Mouse (Mus musculus) retina, postnatal 7 days (tissue): ENCODE results near the gene Ssbp2.

Experiments used
- DNase-seq: peaks from one replicate; pipeline ENCODE4 v3.0.0-alpha.2; 2012; ENCODE audit warnings: low read depth, low spot score

Gene Ssbp2

DNA sequence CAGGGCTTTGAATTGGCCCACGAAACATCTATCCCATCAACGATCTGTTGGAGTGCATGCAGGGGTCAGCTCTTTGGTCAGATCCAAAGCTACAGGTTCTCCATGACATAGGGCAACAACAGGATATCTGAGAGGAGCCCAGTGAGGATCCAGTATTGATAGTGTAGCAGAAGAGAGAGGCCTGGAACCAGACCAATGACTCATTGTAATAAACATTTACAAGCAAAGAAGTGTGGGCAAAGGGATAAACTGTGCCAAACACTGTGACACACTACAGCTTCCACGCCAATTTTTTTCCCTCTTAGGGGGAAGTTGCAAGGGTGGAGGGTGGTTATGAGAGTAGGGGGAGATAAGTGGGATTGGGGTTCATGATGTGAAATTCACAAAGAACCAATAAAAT lies 264.1 kb downstream of the Ssbp2 start:
- no peak for DNase-seq

GRCm38 (mm10) chr13:91725130-91725529 lies 265.0 kb downstream of the Ssbp2 start:
- DNase-seq, result no peak

DNA sequence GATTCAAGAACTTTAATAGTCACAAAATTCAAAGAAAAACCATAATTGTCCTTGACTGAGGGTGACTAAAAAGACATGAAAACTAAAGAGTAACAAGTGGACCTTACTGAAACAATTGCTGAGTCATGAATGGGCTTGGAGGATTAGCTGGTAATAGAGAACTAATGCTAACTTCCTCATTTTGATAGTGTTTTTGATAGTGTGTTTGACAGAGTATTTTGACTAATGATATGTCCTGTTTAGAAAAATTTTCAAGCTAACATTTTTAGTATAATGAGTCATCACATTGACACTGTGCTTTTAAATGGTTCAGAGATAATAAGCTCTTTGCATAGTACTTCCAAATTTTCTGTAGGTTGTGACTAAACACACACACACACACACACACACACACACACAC lies 267.8 kb downstream of the Ssbp2 start:
- no peak for DNase-seq

- DNase-seq, result no peak
Observed at GRCm38 (mm10) chr13:91737191-91737590, 277.1 kb downstream of the Ssbp2 start.

- DNase-seq, result no peak
Observed at GRCm38 (mm10) chr13:91740851-91741250, 280.8 kb downstream of the Ssbp2 start.

DNA sequence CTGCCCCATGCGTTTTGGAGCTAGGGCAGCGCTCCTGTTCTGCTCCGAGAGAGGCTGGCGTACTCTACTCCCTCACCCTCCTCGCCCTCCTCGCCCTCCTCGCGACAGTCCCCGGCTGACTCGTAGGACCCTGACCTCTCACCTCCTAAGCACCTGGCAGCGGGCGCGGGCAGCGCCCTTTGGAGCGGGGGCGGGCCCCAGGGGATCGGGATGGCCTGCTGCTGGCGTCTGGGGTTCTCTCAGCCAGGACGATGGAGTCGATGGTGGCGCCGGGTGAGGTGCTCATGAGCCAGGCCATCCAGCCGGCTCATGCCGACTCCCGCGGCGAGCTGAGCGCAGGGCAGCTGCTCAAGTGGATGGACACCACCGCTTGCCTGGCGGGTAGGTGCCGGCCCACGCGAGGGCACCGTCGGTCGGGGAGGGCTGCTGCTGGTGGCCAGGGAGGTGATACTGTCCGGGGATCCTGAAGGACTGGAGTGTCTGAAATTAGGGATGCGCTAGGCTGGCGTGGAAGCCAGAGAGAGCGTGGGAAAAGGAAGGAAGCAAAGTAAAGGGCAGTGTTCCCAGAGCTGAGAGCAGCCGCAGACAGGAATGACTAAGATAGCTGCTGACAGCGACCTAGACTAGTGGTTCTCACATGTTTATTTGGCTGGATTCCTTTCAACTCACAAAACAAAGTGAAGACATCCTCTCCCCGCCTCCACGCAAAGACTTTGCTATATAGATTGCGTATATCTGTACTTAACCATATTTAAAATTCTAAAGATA lies 281.4 kb downstream of the Ssbp2 start, which contains the start of gene Acot12:
Gene Acot12, plus strand, starts transcription at position 233 of the 768 bp plus-strand sequence.
- DNase-seq, result peak; percentile 8

GRCm38 (mm10) chr13:91743180-91743579 lies 283.1 kb downstream of the Ssbp2 start:
- no peak for DNase-seq

- no peak for DNase-seq
Observed at GRCm38 (mm10) chr13:91746470-91746869, 286.4 kb downstream of the Ssbp2 start.

GRCm38 (mm10) chr13:91748401-91748800 lies 288.3 kb downstream of the Ssbp2 start:
- DNase-seq, result no peak

DNA sequence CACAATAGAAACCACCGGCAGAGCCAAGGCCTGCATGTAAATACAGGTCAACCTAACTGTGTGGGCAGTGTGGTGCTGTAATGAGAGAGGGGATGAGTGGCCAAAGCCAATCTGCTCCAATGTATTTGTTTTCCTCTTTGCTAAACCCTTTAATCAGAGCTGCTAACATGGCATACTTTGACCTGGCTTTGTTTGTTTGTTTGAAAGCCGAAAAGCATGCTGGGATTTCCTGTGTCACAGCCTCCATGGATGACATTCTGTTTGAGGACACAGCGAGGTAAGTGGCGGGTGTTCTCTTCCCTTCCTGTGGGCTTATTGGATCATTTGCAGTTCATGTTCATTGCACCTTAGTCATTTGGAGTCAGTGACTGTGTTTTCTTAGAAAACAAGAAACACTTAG lies 289.9 kb downstream of the Ssbp2 start:
- DNase-seq, result no peak
